Mouse (Mus musculus): ENCODE data around the gene Ebf1. TPM values are rescaled to one million over a fixed set of nuclear protein-coding genes. Genes with fewer than 3 reads are reported as not detected.

Gene Ebf1
- polyA plus RNA-seq, 1 experiment from 2014 or later: 21.3 TPM

GRCm38 (mm10) chr11:44902165-44902564 is 285.0 kb downstream of the Ebf1 start:
- H3K4me1 ChIP-seq (replicated peaks; ENCODE audit: control insufficient read depth, insufficient read depth, low read length): peaks cover 9% of the 10 kb centered on the region; the same call in 1 of the 2 replicates
- DNase-seq (ENCODE audit: low spot score) (no peak), ATAC-seq (replicated peaks; ENCODE audit: low FRiP score) (no peak)
- H3K9me3 ChIP-seq (ENCODE audit: control insufficient read depth, low read length): no peaks in the 10 kb centered on the region
- no peak overlapping the region for H3K4me3 ChIP-seq (ENCODE audit: low read depth, low read length)
- H3K4me2 ChIP-seq (ENCODE audit: low read depth, low read length, severe bottlenecking): no peak overlapping the region
- H3K36me3 ChIP-seq (ENCODE audit: control insufficient read depth, insufficient read depth, low read length): no peaks in the 10 kb centered on the region
- no peak overlapping the region for H3K27ac ChIP-seq (ENCODE audit: low read depth, low read length)
- no peak overlapping the region for H3K9ac ChIP-seq (ENCODE audit: low read length)
- no peaks in the 10 kb centered on the region for H3K27me3 ChIP-seq (ENCODE audit: control insufficient read depth, insufficient read depth, low read length)
- 61% methylated on average over 6 of the region's 6 CpGs for WGBS

DNA sequence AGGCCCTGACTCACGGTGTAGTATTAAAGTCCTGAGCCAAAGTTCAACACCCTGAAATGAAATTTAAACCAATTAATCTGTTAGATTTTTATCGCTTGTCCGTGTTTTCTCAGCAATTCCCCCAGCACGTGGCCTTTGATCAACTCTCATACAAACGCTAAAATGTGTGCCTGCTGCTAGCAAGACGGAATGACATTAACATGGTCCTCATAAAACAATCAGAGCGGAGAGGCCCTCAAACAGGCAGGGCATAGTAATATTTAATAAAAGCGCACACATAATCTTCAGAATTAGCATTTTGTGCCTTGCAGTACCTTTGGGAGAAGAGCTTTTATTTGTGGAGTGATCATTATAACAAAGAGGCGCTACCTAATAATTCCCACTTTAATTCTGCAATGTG is 287.0 kb downstream of the Ebf1 start:
- DNase-seq (ENCODE audit: low spot score): no peak
- Histone ChIP-seq H3K9ac (ENCODE audit: low read length) (no peak overlapping the region), H3K27me3 (ENCODE audit: control insufficient read depth, insufficient read depth, low read length) (no peaks in the 10 kb centered on the region), H3K27ac (ENCODE audit: low read depth, low read length) (no peak overlapping the region), H3K9me3 (ENCODE audit: control insufficient read depth, low read length) (no peaks in the 10 kb centered on the region), H3K4me1 (replicated peaks; ENCODE audit: control insufficient read depth, insufficient read depth, low read length) (peaks cover 9% of the 10 kb centered on the region; the same call in 1 of the 2 replicates), H3K36me3 (ENCODE audit: control insufficient read depth, insufficient read depth, low read length) (no peaks in the 10 kb centered on the region), H3K4me3 (ENCODE audit: low read depth, low read length) (no peak overlapping the region), H3K4me2 (ENCODE audit: low read depth, low read length, severe bottlenecking) (no peak overlapping the region)
- no peak for ATAC-seq (replicated peaks; ENCODE audit: low FRiP score)
- 38% methylated on average over 9 of the region's 9 CpGs for WGBS

GRCm38 (mm10) chr11:44906456-44906855 is 289.3 kb downstream of the Ebf1 start:
- 73% methylated on average over 5 of the region's 5 CpGs for WGBS
- Histone ChIP-seq H3K9ac (ENCODE audit: low read length) (no peak overlapping the region), H3K36me3 (ENCODE audit: control insufficient read depth, insufficient read depth, low read length) (no peaks in the 10 kb centered on the region), H3K4me1 (replicated peaks; ENCODE audit: control insufficient read depth, insufficient read depth, low read length) (peaks cover 5% of the 10 kb centered on the region; the same call in 1 of the 2 replicates), H3K27me3 (ENCODE audit: control insufficient read depth, insufficient read depth, low read length) (no peaks in the 10 kb centered on the region), H3K27ac (ENCODE audit: low read depth, low read length) (no peak overlapping the region), H3K4me3 (ENCODE audit: low read depth, low read length) (no peak overlapping the region), H3K4me2 (ENCODE audit: low read depth, low read length, severe bottlenecking) (no peak overlapping the region), H3K9me3 (ENCODE audit: control insufficient read depth, low read length) (no peaks in the 10 kb centered on the region)
- DNase-seq (ENCODE audit: low spot score) (no peak), ATAC-seq (replicated peaks; ENCODE audit: low FRiP score) (no peak)

DNA sequence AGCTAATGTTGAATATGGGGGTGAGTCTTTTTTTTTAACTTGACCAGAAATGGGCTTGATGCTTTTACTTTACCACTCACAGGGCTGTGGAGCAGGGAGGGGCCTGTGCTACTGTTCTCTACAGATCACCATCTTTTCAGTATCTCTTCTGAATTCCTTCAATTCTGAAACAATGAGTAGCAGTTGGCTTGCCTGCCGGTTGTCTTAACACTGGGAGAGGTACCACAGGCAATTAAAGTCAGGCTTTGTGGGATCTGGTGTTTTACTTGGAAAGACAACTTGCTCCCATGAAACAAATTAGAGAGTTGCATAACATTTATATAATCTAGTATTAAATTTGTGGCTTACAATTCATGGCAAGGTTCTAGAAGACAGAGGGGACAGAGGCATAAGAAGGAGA is 294.6 kb downstream of the Ebf1 start:
- H3K9ac ChIP-seq (ENCODE audit: low read length): no peak overlapping the region
- no peak overlapping the region for H3K4me2 ChIP-seq (ENCODE audit: low read depth, low read length, severe bottlenecking)
- H3K27me3 ChIP-seq (ENCODE audit: control insufficient read depth, insufficient read depth, low read length): no peaks in the 10 kb centered on the region
- no peak for DNase-seq (ENCODE audit: low spot score)
- no peak overlapping the region for H3K4me3 ChIP-seq (ENCODE audit: low read depth, low read length)
- H3K36me3 ChIP-seq (ENCODE audit: control insufficient read depth, insufficient read depth, low read length): no peaks in the 10 kb centered on the region
- 22% methylated on average over 1 of the region's 1 CpGs for WGBS
- no peak for ATAC-seq (replicated peaks; ENCODE audit: low FRiP score)
- H3K4me1 ChIP-seq (replicated peaks; ENCODE audit: control insufficient read depth, insufficient read depth, low read length): no peaks in the 10 kb centered on the region
- no peak overlapping the region for H3K27ac ChIP-seq (ENCODE audit: low read depth, low read length)
- no peaks in the 10 kb centered on the region for H3K9me3 ChIP-seq (ENCODE audit: control insufficient read depth, low read length)

DNA sequence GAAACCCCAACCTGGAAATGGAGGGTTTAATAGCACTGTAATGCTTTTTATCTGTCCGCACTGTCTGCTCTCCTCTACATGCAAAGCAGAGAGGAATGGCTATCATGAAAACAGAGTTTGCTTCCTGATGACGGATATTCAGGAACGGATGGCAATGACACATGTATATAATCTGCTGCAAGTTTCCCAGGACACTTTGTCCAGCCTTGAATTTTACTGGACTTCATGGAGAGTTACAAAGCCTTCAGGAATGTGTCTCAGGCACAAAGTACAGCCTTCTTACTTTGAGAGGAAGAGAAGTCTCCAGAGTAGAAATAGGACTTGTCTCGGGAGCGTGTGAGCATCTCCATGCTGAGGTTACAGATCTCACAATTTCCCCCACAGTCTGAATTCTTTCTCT is 296.7 kb downstream of the Ebf1 start:
- Histone ChIP-seq H3K4me2 (ENCODE audit: low read depth, low read length, severe bottlenecking) (no peak overlapping the region), H3K27me3 (ENCODE audit: control insufficient read depth, insufficient read depth, low read length) (peaks cover 2% of the 10 kb centered on the region; the same call in 1 of the 2 replicates), H3K9ac (ENCODE audit: low read length) (no peak overlapping the region), H3K4me1 (replicated peaks; ENCODE audit: control insufficient read depth, insufficient read depth, low read length) (no peaks in the 10 kb centered on the region), H3K4me3 (ENCODE audit: low read depth, low read length) (no peak overlapping the region), H3K9me3 (ENCODE audit: control insufficient read depth, low read length) (no peaks in the 10 kb centered on the region), H3K27ac (ENCODE audit: low read depth, low read length) (no peak overlapping the region), H3K36me3 (ENCODE audit: control insufficient read depth, insufficient read depth, low read length) (no peaks in the 10 kb centered on the region)
- no peak for ATAC-seq (replicated peaks; ENCODE audit: low FRiP score)
- no peak for DNase-seq (ENCODE audit: low spot score)
- WGBS: 89% methylated on average over 5 of the region's 5 CpGs

- Histone ChIP-seq H3K9me3 (ENCODE audit: control insufficient read depth, low read length) (no peaks in the 10 kb centered on the region), H3K9ac (ENCODE audit: low read length) (no peak overlapping the region), H3K4me3 (ENCODE audit: low read depth, low read length) (no peak overlapping the region), H3K36me3 (ENCODE audit: control insufficient read depth, insufficient read depth, low read length) (no peaks in the 10 kb centered on the region), H3K4me1 (replicated peaks; ENCODE audit: control insufficient read depth, insufficient read depth, low read length) (no peaks in the 10 kb centered on the region), H3K27ac (ENCODE audit: low read depth, low read length) (no peak overlapping the region), H3K27me3 (ENCODE audit: control insufficient read depth, insufficient read depth, low read length) (peaks cover 2% of the 10 kb centered on the region; the same call in 1 of the 2 replicates), H3K4me2 (ENCODE audit: low read depth, low read length, severe bottlenecking) (no peak overlapping the region)
- no peak for ATAC-seq (replicated peaks; ENCODE audit: low FRiP score)
- no peak for DNase-seq (ENCODE audit: low spot score)
- WGBS: 72% methylated on average over 8 of the region's 8 CpGs
Measured at GRCm38 (mm10) chr11:44917059-44917458, 299.9 kb downstream of the Ebf1 start.

DNA sequence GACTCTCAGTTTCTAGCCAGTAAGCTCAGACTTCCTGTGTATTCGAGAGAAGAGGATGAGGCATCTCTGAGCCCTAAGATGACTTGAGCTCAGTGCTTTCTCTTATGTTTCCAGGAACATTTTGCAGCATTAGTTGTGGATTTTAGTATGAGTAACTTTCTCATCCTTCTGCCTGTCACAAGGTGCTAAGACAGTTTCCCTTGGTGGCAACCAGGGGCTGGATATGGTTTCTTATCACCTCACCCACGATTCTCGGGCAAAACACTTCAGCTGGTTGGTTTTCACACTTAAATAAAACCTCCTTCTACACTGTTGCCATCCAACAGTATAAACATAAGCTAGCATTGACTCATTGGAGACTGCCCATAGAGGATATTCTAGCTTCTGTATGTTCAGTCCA is 306.0 kb downstream of the Ebf1 start:
- 92% methylated on average over 3 of the region's 3 CpGs for WGBS
- H3K27ac ChIP-seq (ENCODE audit: low read depth, low read length): no peak overlapping the region
- H3K4me1 ChIP-seq (replicated peaks; ENCODE audit: control insufficient read depth, insufficient read depth, low read length): no peaks in the 10 kb centered on the region; the same call in 1 of the 2 replicates
- H3K4me2 ChIP-seq (ENCODE audit: low read depth, low read length, severe bottlenecking): no peak overlapping the region
- H3K9ac ChIP-seq (ENCODE audit: low read length): no peak overlapping the region
- ATAC-seq (replicated peaks; ENCODE audit: low FRiP score) (no peak), DNase-seq (ENCODE audit: low spot score) (no peak)
- no peaks in the 10 kb centered on the region for H3K36me3 ChIP-seq (ENCODE audit: control insufficient read depth, insufficient read depth, low read length)
- H3K27me3 ChIP-seq (ENCODE audit: control insufficient read depth, insufficient read depth, low read length): no peaks in the 10 kb centered on the region
- H3K9me3 ChIP-seq (ENCODE audit: control insufficient read depth, low read length): no peaks in the 10 kb centered on the region
- H3K4me3 ChIP-seq (ENCODE audit: low read depth, low read length): no peak overlapping the region

GRCm38 (mm10) chr11:44923868-44924508 is 306.9 kb downstream of the Ebf1 start:
- Histone ChIP-seq H3K9me3 (ENCODE audit: control insufficient read depth, low read length) (no peaks in the 10 kb centered on the region), H3K9ac (ENCODE audit: low read length) (no peak overlapping the region), H3K4me3 (ENCODE audit: low read depth, low read length) (no peak overlapping the region), H3K4me1 (replicated peaks; ENCODE audit: control insufficient read depth, insufficient read depth, low read length) (no peaks in the 10 kb centered on the region; the same call in 1 of the 2 replicates), H3K36me3 (ENCODE audit: control insufficient read depth, insufficient read depth, low read length) (no peaks in the 10 kb centered on the region), H3K27ac (ENCODE audit: low read depth, low read length) (no peak overlapping the region), H3K4me2 (ENCODE audit: low read depth, low read length, severe bottlenecking) (no peak overlapping the region), H3K27me3 (ENCODE audit: control insufficient read depth, insufficient read depth, low read length) (no peaks in the 10 kb centered on the region)
- ATAC-seq (replicated peaks; ENCODE audit: low FRiP score): no peak
- DNase-seq (ENCODE audit: low spot score): no peak
- 86% methylated on average over 10 of the region's 10 CpGs for WGBS

DNA sequence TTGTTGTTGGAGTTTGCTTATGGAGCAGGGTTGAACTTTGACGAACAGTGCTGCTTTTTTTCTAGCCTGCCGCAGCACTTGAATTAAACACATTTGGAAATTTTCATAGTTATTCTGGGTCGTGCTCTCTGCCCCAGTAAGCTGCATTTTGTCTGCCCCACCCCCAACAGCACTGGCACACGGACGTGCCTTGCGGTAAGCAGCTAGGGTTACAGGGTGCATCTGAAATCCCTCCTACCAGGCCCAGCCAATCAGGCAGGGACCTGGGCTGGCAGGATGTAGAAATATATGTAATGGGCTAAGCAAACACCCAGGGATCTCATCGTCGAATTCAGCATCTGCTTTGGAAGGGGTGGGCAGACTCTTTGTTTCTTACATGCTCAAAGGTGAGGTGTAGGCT is 307.8 kb downstream of the Ebf1 start:
- H3K27me3 ChIP-seq (ENCODE audit: control insufficient read depth, insufficient read depth, low read length): no peaks in the 10 kb centered on the region
- no peak overlapping the region for H3K4me3 ChIP-seq (ENCODE audit: low read depth, low read length)
- no peak for ATAC-seq (replicated peaks; ENCODE audit: low FRiP score)
- DNase-seq (ENCODE audit: low spot score): no peak
- H3K27ac ChIP-seq (ENCODE audit: low read depth, low read length): no peak overlapping the region
- 43% methylated on average over 8 of the region's 8 CpGs for WGBS
- H3K9me3 ChIP-seq (ENCODE audit: control insufficient read depth, low read length): no peaks in the 10 kb centered on the region
- H3K4me1 ChIP-seq (replicated peaks; ENCODE audit: control insufficient read depth, insufficient read depth, low read length): no peaks in the 10 kb centered on the region; the same call in 1 of the 2 replicates
- H3K4me2 ChIP-seq (ENCODE audit: low read depth, low read length, severe bottlenecking): no peak overlapping the region
- H3K9ac ChIP-seq (ENCODE audit: low read length): no peak overlapping the region
- H3K36me3 ChIP-seq (ENCODE audit: control insufficient read depth, insufficient read depth, low read length): no peaks in the 10 kb centered on the region

All from forebrain, embryonic 11.5 days (tissue).